Mouse (Mus musculus) thymus, adult 2 months (tissue): ENCODE data around the gene Tsc22d1. TPM values are rescaled to one million over a fixed set of nuclear protein-coding genes. Genes with fewer than 3 reads are reported as not detected.

Source experiments
- DNase-seq: peaks from one replicate; pipeline ENCODE4 v3.0.0; 2021
- H3K27ac ChIP-seq: fragments of 200-500 bp; 2 replicates; pipeline ENCODE4 v1.5.1; 2012; ENCODE audit warnings: low read length, control low read depth; ENCODE audit not compliant: control insufficient read depth, insufficient read depth
- H3K27me3 ChIP-seq: fragments of 200-500 bp; 2 replicates; pipeline ENCODE4 v1.6.1; 2012; ENCODE audit warnings: mild to moderate bottlenecking, low read length, moderate library complexity, mixed read lengths; ENCODE audit not compliant: control insufficient read depth, insufficient read depth
- H3K36me3 ChIP-seq: fragments of 200-500 bp; 2 replicates; pipeline ENCODE4 v1.6.1; 2012; ENCODE audit warnings: mild to moderate bottlenecking, low read length, moderate library complexity; ENCODE audit not compliant: control insufficient read depth, insufficient read depth
- H3K4me1 ChIP-seq: fragments of 200-500 bp; replicated peaks from 2 replicates; pipeline ENCODE4 v1.6.1; 2012; ENCODE audit warnings: low read length; ENCODE audit not compliant: control insufficient read depth, insufficient read depth
- H3K4me3 ChIP-seq: fragments of 200-500 bp; 2 replicates; pipeline ENCODE4 v1.5.1; 2012; ENCODE audit warnings: mild to moderate bottlenecking, low read length, control low read depth, moderate library complexity; ENCODE audit not compliant: control insufficient read depth, insufficient read depth
- CTCF ChIP-seq: fragments of 200-500 bp; IDR thresholded peaks from 2 replicates; pipeline ENCODE4 v1.5.1; 2012; ENCODE audit warnings: mild to moderate bottlenecking, control low read depth, low read length, moderate library complexity, borderline replicate concordance; ENCODE audit not compliant: control insufficient read depth, poor library complexity, insufficient read depth; ENCODE audit errors: extremely low read depth
- POLR2A ChIP-seq: fragments of 200-500 bp; IDR thresholded peaks from 2 replicates; pipeline ENCODE4 v1.6.1; 2012; ENCODE audit warnings: mild to moderate bottlenecking, low read length, control low read depth, moderate library complexity; ENCODE audit not compliant: control insufficient read depth, poor library complexity, insufficient read depth; ENCODE audit errors: extremely low read depth
- WGBS: fragments of 180-500 bp; shearing (Covaris S2); methylation state at CpG from one replicate; pipeline ENCODE4 v1.1.7; 2018; 5-methylcytosine and 5-hydroxymethylcytosine counted together
- polyA plus RNA-seq: library from polyadenylated mRNA; depleted of rRNA; stranded (reverse); fragments of >200 nt; gene quantifications from 2 replicates; pipeline ENCODE4 v1.2.3, GENCODE M21; 2012

Tsc22d1 gene
- polyA plus RNA-seq, 1 experiment: 142 TPM

GRCm38 (mm10) chr14:76518217-76518616 is 103.5 kb downstream of the Tsc22d1 start:
- Histone ChIP-seq H3K4me3 (no peak overlapping the region), H3K4me1 (no peaks in the 10 kb centered on the region), H3K27me3 (no peaks in the 10 kb centered on the region), H3K27ac (no peak overlapping the region), H3K36me3 (no peaks in the 10 kb centered on the region)
- 68% methylated on average over 5 of the region's 5 CpGs for WGBS
- TF ChIP-seq CTCF: no peak
- TF ChIP-seq POLR2A: no peak
- DNase-seq: no peak

- no peaks in the 10 kb centered on the region for H3K4me1 ChIP-seq
- no peaks in the 10 kb centered on the region for H3K36me3 ChIP-seq
- no peaks in the 10 kb centered on the region for H3K27me3 ChIP-seq
- H3K4me3 ChIP-seq: no peak overlapping the region
- 94% methylated on average over 4 of the region's 4 CpGs for WGBS
- no peak for TF ChIP-seq POLR2A
- TF ChIP-seq CTCF: no peak
- no peak overlapping the region for H3K27ac ChIP-seq
- no peak for DNase-seq
Measured at GRCm38 (mm10) chr14:76520606-76521005, 105.8 kb downstream of the Tsc22d1 start.

DNA sequence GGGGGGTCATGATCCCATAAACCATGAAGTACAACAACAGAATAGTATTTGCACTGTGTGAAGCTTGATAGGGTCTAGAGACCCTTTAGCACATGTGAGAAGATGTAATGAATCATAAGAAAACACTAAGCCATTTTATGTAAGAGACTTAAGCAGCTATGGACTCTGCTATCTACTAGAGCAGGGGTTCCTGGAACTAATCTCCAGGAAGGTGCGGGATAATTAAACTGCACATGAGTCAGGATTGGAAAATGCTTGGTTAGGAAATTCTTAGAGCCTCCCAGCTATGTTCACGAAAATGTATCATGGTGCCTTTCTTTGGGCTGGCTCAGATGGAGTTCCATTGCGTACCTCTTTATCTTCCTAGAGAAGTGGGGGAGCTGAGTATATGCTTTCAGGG is 106.5 kb downstream of the Tsc22d1 start:
- Histone ChIP-seq H3K36me3 (no peaks in the 10 kb centered on the region), H3K4me3 (no peak overlapping the region), H3K27me3 (no peaks in the 10 kb centered on the region), H3K27ac (no peak overlapping the region), H3K4me1 (no peaks in the 10 kb centered on the region)
- TF ChIP-seq CTCF: no peak
- no peak for DNase-seq
- WGBS: 98% methylated on average over 3 of the region's 3 CpGs

DNA sequence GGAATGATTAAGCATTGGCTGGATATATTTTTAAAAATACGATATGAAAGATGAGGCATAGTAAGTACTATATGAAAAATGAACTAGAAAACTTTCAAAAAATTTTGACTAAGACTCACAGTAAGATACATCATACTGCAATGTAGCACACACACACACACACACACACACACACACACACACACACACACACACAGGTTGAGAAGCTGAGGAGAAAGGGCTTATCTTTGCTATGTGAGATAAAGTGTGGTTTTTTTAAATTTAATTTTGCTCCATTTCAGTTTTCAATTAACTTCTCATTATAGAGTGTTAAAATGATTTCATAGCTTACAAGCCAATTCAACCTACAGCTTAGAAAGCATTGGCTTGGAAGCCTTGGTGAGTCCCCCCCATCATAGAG is 108.6 kb downstream of the Tsc22d1 start:
- WGBS: 100% methylated on average over 1 of the region's 1 CpGs
- H3K36me3 ChIP-seq: no peaks in the 10 kb centered on the region
- no peaks in the 10 kb centered on the region for H3K4me1 ChIP-seq
- H3K27ac ChIP-seq: no peak overlapping the region
- H3K4me3 ChIP-seq: no peak overlapping the region
- TF ChIP-seq CTCF: no peak
- no peak for TF ChIP-seq POLR2A
- H3K27me3 ChIP-seq: no peaks in the 10 kb centered on the region
- no peak for DNase-seq

DNA sequence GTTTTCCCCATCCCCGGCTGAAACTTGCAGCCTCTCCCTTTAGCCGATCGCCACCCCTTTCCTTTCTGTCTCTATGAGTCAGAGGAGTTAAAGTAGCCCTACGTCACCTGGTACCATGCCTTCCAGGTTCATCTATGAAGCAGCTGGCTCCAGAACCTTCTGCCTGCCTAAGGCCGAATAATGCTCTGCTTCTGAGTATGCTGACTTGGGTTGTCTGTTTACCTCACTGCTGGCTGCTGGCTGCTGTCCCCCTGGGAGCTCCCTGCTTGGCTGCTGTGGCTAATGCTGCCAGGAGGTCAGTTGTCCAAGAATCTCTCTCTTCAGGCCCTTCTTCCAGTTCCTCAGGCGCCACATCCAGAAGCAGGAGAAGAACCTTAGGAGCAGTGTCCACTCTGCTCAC is 111.7 kb downstream of the Tsc22d1 start:
- no peaks in the 10 kb centered on the region for H3K36me3 ChIP-seq
- no peaks in the 10 kb centered on the region; the same call in 1 of the 2 replicates for H3K4me1 ChIP-seq
- H3K4me3 ChIP-seq: no peak overlapping the region
- DNase-seq: no peak
- H3K27ac ChIP-seq: no peak overlapping the region
- TF ChIP-seq CTCF (no peak), POLR2A (no peak)
- no peaks in the 10 kb centered on the region for H3K27me3 ChIP-seq
- 95% methylated on average over 6 of the region's 6 CpGs for WGBS

DNA sequence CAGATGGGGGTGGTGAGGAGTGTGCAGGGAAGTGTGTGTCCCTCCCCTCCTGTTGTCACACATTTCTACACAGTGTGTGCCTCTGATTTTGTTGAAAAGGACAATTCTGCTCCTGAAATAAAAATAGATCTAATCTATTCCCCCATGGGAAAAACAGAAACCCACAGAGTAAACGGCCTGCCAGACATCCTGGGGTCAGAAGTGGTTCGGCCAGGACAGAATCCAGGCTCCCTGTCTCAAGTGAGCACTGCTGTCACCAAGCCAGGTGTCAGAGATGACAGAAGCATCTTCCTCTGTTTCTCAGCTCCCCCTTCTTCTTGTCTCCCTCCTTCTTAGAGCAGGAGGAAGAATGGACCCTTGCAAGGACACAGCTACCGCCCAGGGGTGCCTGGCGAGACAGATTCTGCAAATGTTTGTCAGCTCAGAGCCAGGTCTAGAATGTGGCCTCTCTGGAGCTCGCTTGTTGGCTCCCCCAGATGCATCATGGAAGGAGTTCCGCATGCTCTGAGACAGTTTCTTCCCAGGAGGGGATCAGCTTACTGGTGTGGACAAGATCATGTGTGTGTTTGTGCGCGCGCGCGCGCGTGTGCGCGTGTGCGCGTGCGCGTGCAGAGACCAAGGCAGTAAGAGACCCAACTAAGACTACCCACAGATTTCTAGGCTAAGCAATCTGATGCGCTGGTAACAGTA is 112.4 kb downstream of the Tsc22d1 start:
- TF ChIP-seq CTCF: no peak
- TF ChIP-seq POLR2A: no peak
- 95% methylated on average over 20 of the region's 20 CpGs for WGBS
- Histone ChIP-seq H3K4me3 (no peak overlapping the region), H3K36me3 (no peaks in the 10 kb centered on the region), H3K27me3 (no peaks in the 10 kb centered on the region), H3K27ac (no peak overlapping the region), H3K4me1 (no peaks in the 10 kb centered on the region; the same call in 1 of the 2 replicates)
- no peak for DNase-seq
